Mouse (Mus musculus) intestine, embryonic 16.5 days (tissue): ENCODE results near the gene Cbx3. TPM values are rescaled to one million over a fixed set of nuclear protein-coding genes. Genes with fewer than 3 reads are reported as not detected.

Experiments
- polyA plus RNA-seq: library from polyadenylated mRNA; unstranded; fragments of >200 nt; fragmentation: Nextera tagmentation; extraction: Ambion mirVana; gene quantifications from 2 replicates; pipeline ENCODE4 v1.2.1, GENCODE M21; 2015

Gene Cbx3
- polyA plus RNA-seq, 1 experiment from 2014 or later: 290 TPM

Other genes starting within 250 kb of the Cbx3 start
- 0.95 and 1.2 TPM in 2 replicates for gene Nfe2l3, start 37.7 kb upstream of the Cbx3 start, polyA plus RNA-seq
- gene Hnrnpa2b1, start 466 bp upstream of the Cbx3 start, polyA plus RNA-seq: 1,302 and 1,450 TPM in 2 replicates
- 11.3 and 12.1 TPM in 2 replicates for gene Snx10, start 53.5 kb downstream of the Cbx3 start, polyA plus RNA-seq